ENCODE assay signal across 8 mouse cellular contexts in the genomic region with DNA sequence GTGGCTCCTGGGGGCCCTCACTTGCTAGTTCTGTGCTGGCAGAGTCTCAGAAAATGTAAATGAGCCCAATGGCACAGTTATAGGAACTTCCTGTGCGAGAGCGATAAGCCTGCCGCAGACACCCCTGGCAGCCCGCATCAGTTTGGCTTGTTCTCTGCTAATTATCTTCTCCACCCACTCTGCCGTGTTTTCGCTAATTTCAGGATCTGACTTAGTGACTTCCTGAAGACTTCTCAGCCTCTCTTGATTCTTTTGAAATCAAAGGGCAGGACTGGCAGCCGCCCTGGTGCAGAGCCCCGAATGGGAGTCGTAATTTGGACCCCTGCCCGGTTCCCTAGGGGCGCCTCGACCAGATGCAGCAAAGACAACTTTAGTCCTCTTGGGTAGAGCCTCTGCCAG. TPM values are rescaled to one million over a fixed set of nuclear protein-coding genes. Genes with fewer than 3 reads are reported as not detected.
DNase-seq lines count a peak whose midpoint lies in the region; ATAC-seq lines count a peak whose summit lies in the region.

No protein-coding gene starts in this region.

- peak; percentile 87 for ATAC-seq in common myeloid progenitor, adult 5-6 weeks (replicated peaks; ENCODE audit: low read depth, poor library complexity, severe bottlenecking)
- ATAC-seq in heart, embryonic 14.5 days (ENCODE audit: insufficient number of reproducible peaks, insufficient read depth, low FRiP score, low read depth), result no peak
- no peak for ATAC-seq in midbrain, embryonic 15.5 days (replicated peaks)

- no peaks in the 10 kb centered on the region for H3K36me3 ChIP-seq in heart, embryonic 14.5 days (ENCODE audit: control insufficient read depth, insufficient read depth, low read length)
- no peaks in the 10 kb centered on the region for H3K36me3 ChIP-seq in midbrain, embryonic 15.5 days (replicated peaks)

- peaks cover 20% of the 10 kb centered on the region for H3K27me3 ChIP-seq in heart, embryonic 14.5 days (ENCODE audit: control insufficient read depth, insufficient read depth, low read length)
- no peaks in the 10 kb centered on the region for H3K27me3 ChIP-seq in midbrain, embryonic 15.5 days (replicated peaks)

- H3K9ac ChIP-seq in heart, embryonic 14.5 days (ENCODE audit: low read length), result no peak overlapping the region
- H3K9ac ChIP-seq in midbrain, embryonic 15.5 days, result no peak overlapping the region

- no peak overlapping the region for H3K4me3 ChIP-seq in heart, embryonic 14.5 days (ENCODE audit: control insufficient read depth in 1 of 2, insufficient read depth in 1 of 2, low read depth in 1 of 2, low read length in 2 of 2)
- H3K4me3 ChIP-seq in midbrain, embryonic 15.5 days, result no peak overlapping the region

- no peak overlapping the region for H3K27ac ChIP-seq in heart, embryonic 14.5 days (replicated peaks in 1 of 2; ENCODE audit: control insufficient read depth in 1 of 2, insufficient read depth in 1 of 2, low read depth in 2 of 2, low read length in 2 of 2)
- H3K27ac ChIP-seq in midbrain, embryonic 15.5 days, result no peak overlapping the region

- peaks cover 7 to 8% of the 10 kb centered on the region in 2 experiments; a peak in 3 of 4 replicates for H3K4me1 ChIP-seq in heart, embryonic 14.5 days (ENCODE audit: control insufficient read depth in 2 of 2, insufficient read depth in 2 of 2, low read length in 2 of 2)
- peaks cover 12% of the 10 kb centered on the region for H3K4me1 ChIP-seq in midbrain, embryonic 15.5 days

- peak overlapping the region; percentile 43 for H3K4me2 ChIP-seq in heart, embryonic 14.5 days (ENCODE audit: low read length)
- H3K4me2 ChIP-seq in midbrain, embryonic 15.5 days, result peak overlapping the region; percentile 25

- WGBS in heart, embryonic 14.5 days, result 34% methylated on average over 12 of the region's 12 CpGs
- 59% methylated on average over 12 of the region's 12 CpGs for WGBS in midbrain, embryonic 15.5 days

- no peaks in the 10 kb centered on the region for H3K9me3 ChIP-seq in heart, embryonic 14.5 days (ENCODE audit: control insufficient read depth, low read length)
- no peaks in the 10 kb centered on the region for H3K9me3 ChIP-seq in midbrain, embryonic 15.5 days

- DNase-seq in kidney, postnatal 10 days, result peak; percentile 39
- DNase-seq in kidney, postnatal 14 days, result no peak
- no peak for DNase-seq in layer of hippocampus, adult 9-10 months (ENCODE audit: low spot score)
- no peak for DNase-seq in cerebellum, adult 8-10 months
- DNase-seq in kidney, adult 8-10 months, result no peak

RNA-seq across cellular contexts. Expression of a gene that starts 19.8 kb away (rescaled TPM):
- total RNA-seq in common myeloid progenitor, adult 5-6 weeks (2017), result 0.09 and 0.10 TPM in 2 replicates
- polyA plus RNA-seq in heart, embryonic 14.5 days (2014; fragmentation: Nextera tagmentation; extraction: Ambion mirVana), result 3.0 and 3.7 TPM in 2 replicates
- 1.1 TPM in 2 replicates for polyA plus RNA-seq in midbrain, embryonic 15.5 days (2015; fragmentation: Nextera tagmentation; extraction: Ambion mirVana)
